Mouse (Mus musculus) thymus, adult 2 months (tissue): ENCODE measurements around the gene Ybey.

Source experiments
- CTCF ChIP-seq: fragments of 200-500 bp; IDR thresholded peaks from 2 replicates; pipeline ENCODE4 v1.5.1; 2012; ENCODE audit warnings: mild to moderate bottlenecking, control low read depth, low read length, moderate library complexity, borderline replicate concordance; ENCODE audit not compliant: control insufficient read depth, poor library complexity, insufficient read depth; ENCODE audit errors: extremely low read depth
- POLR2A ChIP-seq: fragments of 200-500 bp; IDR thresholded peaks from 2 replicates; pipeline ENCODE4 v1.6.1; 2012; ENCODE audit warnings: mild to moderate bottlenecking, low read length, control low read depth, moderate library complexity; ENCODE audit not compliant: control insufficient read depth, poor library complexity, insufficient read depth; ENCODE audit errors: extremely low read depth

DNA sequence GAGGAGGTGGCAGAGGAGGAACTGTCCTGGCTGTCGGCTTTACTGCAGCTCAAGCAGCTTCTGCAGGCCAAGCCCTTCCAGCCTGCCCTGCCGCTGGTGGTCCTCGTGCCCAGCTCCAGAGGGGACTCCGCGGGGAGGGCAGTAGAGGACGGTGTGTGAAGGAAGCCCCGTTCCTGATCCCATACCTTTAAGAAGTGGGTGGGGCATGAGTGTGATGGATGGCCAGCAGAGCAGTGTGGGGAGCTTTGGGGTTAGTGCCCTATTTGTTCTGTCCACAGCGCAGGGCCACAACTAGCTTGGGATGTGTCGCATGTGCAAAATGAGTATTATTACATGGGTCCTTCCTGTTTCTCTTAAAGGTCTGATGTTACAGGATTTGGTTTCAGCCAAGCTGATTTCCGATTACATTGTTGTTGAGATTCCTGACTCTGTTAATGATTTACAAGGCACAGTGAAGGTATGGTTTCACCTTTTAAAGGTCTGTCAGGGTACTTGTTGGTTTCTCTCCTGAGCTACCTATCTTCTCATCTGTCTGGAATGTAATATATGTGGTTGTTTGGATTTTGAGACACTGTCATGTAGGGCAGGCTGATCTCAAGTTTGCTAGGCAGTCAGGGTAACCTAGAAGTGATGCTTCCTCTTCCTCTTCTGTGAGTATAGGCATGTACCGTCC lies 35.5 kb upstream of the Ybey start:
- no peak for TF ChIP-seq CTCF
- no peak for TF ChIP-seq POLR2A
